Mouse (Mus musculus) heart, embryonic 11.5 days (tissue): ENCODE results near the gene Sem1. TPM values are rescaled to one million over a fixed set of nuclear protein-coding genes. Genes with fewer than 3 reads are reported as not detected.
"Not testable (repeated sequence)": the region's sequence is repeated elsewhere in the genome, so short reads cannot be mapped to it uniquely, and the experiment has no call there.

Experiments
- ATAC-seq: fragments of 200-750 bp; cut with Nextera tagmentation; replicated peaks from 2 replicates; pipeline ENCODE4 v1.8.0; 2017; ENCODE audit warnings: moderate library complexity; ENCODE audit not compliant: insufficient number of reproducible peaks, low FRiP score, low TSS enrichment
- H3K27ac ChIP-seq: fragments of 300-500 bp; sonication (generic); 2 replicates; pipeline ENCODE4 v1.5.1; 2014; ENCODE audit warnings: mild to moderate bottlenecking, low read depth, low read length
- H3K27me3 ChIP-seq: fragments of 300-500 bp; sonication (generic); 2 replicates; pipeline ENCODE4 v1.6.1; 2014; ENCODE audit warnings: mild to moderate bottlenecking, low read length, mixed read lengths; ENCODE audit not compliant: control insufficient read depth, insufficient read depth
- H3K36me3 ChIP-seq: fragments of 300-500 bp; sonication (generic); 2 replicates; pipeline ENCODE4 v1.6.1; 2014; ENCODE audit warnings: mild to moderate bottlenecking, low read length, moderate library complexity, mixed read lengths; ENCODE audit not compliant: control insufficient read depth, insufficient read depth
- H3K4me1 ChIP-seq: fragments of 300-500 bp; sonication (generic); 2 replicates; pipeline ENCODE4 v1.6.1; 2014; ENCODE audit warnings: low read length; ENCODE audit not compliant: control insufficient read depth, insufficient read depth
- H3K4me2 ChIP-seq: fragments of 300-500 bp; sonication (generic); 2 replicates; pipeline ENCODE4 v1.6.1; 2014; ENCODE audit warnings: mild to moderate bottlenecking, moderate library complexity
- H3K4me3 ChIP-seq: fragments of 300-500 bp; sonication (generic); 2 replicates; pipeline ENCODE4 v1.5.1; 2014; ENCODE audit warnings: low read depth, low read length
- H3K9ac ChIP-seq: fragments of 300-500 bp; sonication (generic); 2 replicates; pipeline ENCODE4 v1.6.1; 2014; ENCODE audit warnings: mild to moderate bottlenecking, low read depth, low read length, moderate library complexity
- H3K9me3 ChIP-seq: fragments of 300-500 bp; sonication (generic); replicated peaks from 2 replicates; pipeline ENCODE4 v1.6.1; 2016; ENCODE audit warnings: low read length; ENCODE audit not compliant: control insufficient read depth
- WGBS: fragments of 180-500 bp; shearing (Covaris S2); extraction: QIAGEN DNeasy Blood & Tissue Kit; methylation state at CpG from one replicate; pipeline ENCODE4 v1.1.7; 2014; ENCODE audit not compliant: insufficient replicate concordance; 5-methylcytosine and 5-hydroxymethylcytosine counted together
- polyA plus RNA-seq: library from polyadenylated mRNA; unstranded; fragments of >200 nt; fragmentation: Nextera tagmentation; extraction: Ambion mirVana; gene quantifications from 2 replicates; pipeline ENCODE4 v1.2.1, GENCODE M21; 2014

Sem1 gene
- polyA plus RNA-seq, 1 experiment from 2014 or later, result 221 TPM

- ATAC-seq, result no peak
- Histone ChIP-seq H3K9me3 (no peaks in the 10 kb centered on the region), H3K4me1 (no peaks in the 10 kb centered on the region), H3K36me3 (no peaks in the 10 kb centered on the region), H3K4me2 (no peak overlapping the region), H3K27ac (no peak overlapping the region), H3K27me3 (no peaks in the 10 kb centered on the region), H3K9ac (no peak overlapping the region), H3K4me3 (no peak overlapping the region)
These were observed 36.3 kb downstream of the Sem1 start for GRCm38 (mm10) chr6:6542133-6542532.

- H3K4me1 ChIP-seq, result no peaks in the 10 kb centered on the region
- no peak overlapping the region for H3K9ac ChIP-seq
- H3K27me3 ChIP-seq, result no peaks in the 10 kb centered on the region
- WGBS, result 68% methylated on average over 5 of the region's 5 CpGs
- H3K27ac ChIP-seq, result no peak overlapping the region
- H3K4me3 ChIP-seq, result no peak overlapping the region
- no peaks in the 10 kb centered on the region for H3K36me3 ChIP-seq
- ATAC-seq, result no peak
- H3K9me3 ChIP-seq, result no peaks in the 10 kb centered on the region
- H3K4me2 ChIP-seq, result no peak overlapping the region
These were observed 41.5 kb downstream of the Sem1 start for GRCm38 (mm10) chr6:6536781-6537466.

GRCm38 (mm10) chr6:6536359-6536758 lies 42.1 kb downstream of the Sem1 start:
- H3K27me3 ChIP-seq, H3K4me3 ChIP-seq, H3K4me1 ChIP-seq, H3K36me3 ChIP-seq, H3K9me3 ChIP-seq, H3K9ac ChIP-seq, H3K27ac ChIP-seq, H3K4me2 ChIP-seq, ATAC-seq: not testable (repeated sequence)
- 84% methylated on average over 4 of the region's 5 CpGs for WGBS
